34 mouse cellular contexts compared by ENCODE assay signal in genomic region chr14:103260437-103260836, GRCm38 (mm10).
"Had no signal": no experiment of that assay in that cellular context is flagged by ENCODE, and none has a peak within 500 bp of the region (broad histone marks: within the 10 kb centered on the region; RNA-seq: fewer than 3 reads in every experiment).

No protein-coding gene starts in this region.

- H3K27ac ChIP-seq: heart, embryonic 10.5 days; heart, embryonic 13.5 days; heart, embryonic 15.5 days; hindbrain, embryonic 10.5 days; hindbrain, embryonic 12.5 days; hindbrain, embryonic 14.5 days; hindbrain, embryonic 15.5 days; hindbrain, postnatal 0 days; intestine, embryonic 15.5 days; kidney, embryonic 15.5 days; kidney, postnatal 0 days; layer of hippocampus, adult 2 months; left cerebral cortex, adult 2 months had no signal

- H3K4me2 ChIP-seq: heart, embryonic 11.5 days; heart, embryonic 12.5 days; heart, embryonic 13.5 days; heart, embryonic 15.5 days; hindbrain, embryonic 12.5 days; hindbrain, embryonic 14.5 days; hindbrain, embryonic 15.5 days; intestine, embryonic 15.5 days; kidney, embryonic 15.5 days had no signal

- ATAC-seq: hindbrain, postnatal 0 days; inflammation-experienced regulatory T-cells, adult 6 months; intestine, embryonic 15.5 days; intestine, embryonic 16.5 days; intestine, postnatal 0 days had no signal

- DNase-seq: heart, postnatal 10 days; heart, postnatal 14 days; heart, postnatal 36 days; heart, postnatal 4 days; kidney, adult 11 months; kidney, adult 18-20 months; kidney, adult 2 months; kidney, adult 8-10 months; kidney, adult 9 months; kidney, postnatal 10 days; kidney, postnatal 14 days; kidney, postnatal 25 days; kidney, postnatal 36 days; kidney, postnatal 4 days; layer of hippocampus, adult 9-11 months; layer of hippocampus, postnatal 36 days had no signal

- H3K27me3 ChIP-seq: heart, embryonic 12.5 days; heart, embryonic 13.5 days; heart, embryonic 15.5 days; hindbrain, embryonic 12.5 days; hindbrain, embryonic 15.5 days; intestine, embryonic 15.5 days; kidney, embryonic 15.5 days had no signal

- H3K4me1 ChIP-seq: heart, embryonic 10.5 days; heart, embryonic 12.5 days; heart, embryonic 13.5 days; heart, embryonic 15.5 days; hindbrain, embryonic 10.5 days; hindbrain, embryonic 12.5 days; hindbrain, embryonic 15.5 days; intestine, embryonic 15.5 days; kidney, embryonic 15.5 days had no signal

- H3K9me3 ChIP-seq: heart, embryonic 10.5 days; heart, embryonic 12.5 days; heart, embryonic 13.5 days; heart, embryonic 15.5 days; hindbrain, embryonic 10.5 days; hindbrain, embryonic 12.5 days; hindbrain, embryonic 15.5 days; intestine, embryonic 15.5 days; kidney, embryonic 15.5 days had no signal

- H3K4me3 ChIP-seq: heart, embryonic 10.5 days; heart, embryonic 12.5 days; heart, embryonic 13.5 days; heart, embryonic 15.5 days; hindbrain, embryonic 10.5 days; hindbrain, embryonic 12.5 days; hindbrain, embryonic 15.5 days; intestine, embryonic 15.5 days; kidney, embryonic 15.5 days; layer of hippocampus, adult 2 months; left cerebral cortex, adult 2 months had no signal

- H3K9ac ChIP-seq: heart, embryonic 12.5 days; heart, embryonic 13.5 days; heart, embryonic 15.5 days; hindbrain, embryonic 12.5 days; hindbrain, embryonic 14.5 days; hindbrain, embryonic 15.5 days; intestine, embryonic 15.5 days; kidney, embryonic 15.5 days had no signal
